Mouse (Mus musculus) C2C12 (cell line): ENCODE data around the gene Mybphl. TPM values are rescaled to one million over a fixed set of nuclear protein-coding genes. Genes with fewer than 3 reads are reported as not detected.

Experiments used
- H3K27me3 ChIP-seq: one replicate; pipeline ENCODE4 v1.6.1; 2011; ENCODE audit not compliant: control insufficient read depth, insufficient read depth, insufficient read length
- H3K36me3 ChIP-seq: one replicate; pipeline ENCODE4 v1.6.1; 2011; ENCODE audit not compliant: control insufficient read depth, insufficient read depth
- H3K4me3 ChIP-seq: one replicate; pipeline ENCODE4 v1.5.1; 2011; ENCODE audit warnings: mild to moderate bottlenecking, control low read depth; ENCODE audit not compliant: poor library complexity, insufficient read depth, severe bottlenecking
- H3K79me2 ChIP-seq: one replicate; pipeline ENCODE4 v1.6.1; 2011; ENCODE audit not compliant: control insufficient read depth, insufficient read depth
- H3K79me3 ChIP-seq: one replicate; pipeline ENCODE4 v1.6.1; 2011; ENCODE audit warnings: low read depth, control low read depth
- H3ac ChIP-seq: one replicate; pipeline ENCODE3; 2011; ENCODE audit warnings: low read depth; ENCODE audit not compliant: control insufficient read depth, insufficient read length
- CEBPB ChIP-seq: IDR thresholded peaks from one replicate; pipeline ENCODE4 v1.6.1; 2011; ENCODE audit warnings: low read depth, mild to moderate bottlenecking, control low read depth, moderate library complexity
- CTCF ChIP-seq: IDR thresholded peaks from one replicate; pipeline ENCODE4 v1.5.1; 2011; ENCODE audit not compliant: control insufficient read depth, insufficient read depth, insufficient read length
- FOSL1 ChIP-seq: IDR thresholded peaks from one replicate; pipeline ENCODE4 v1.8.0; 2011; ENCODE audit warnings: mild to moderate bottlenecking, low read length; ENCODE audit not compliant: poor library complexity, insufficient read depth, severe bottlenecking
- MAX ChIP-seq: IDR thresholded peaks from one replicate; pipeline ENCODE4 v1.6.1; 2011; ENCODE audit warnings: mild to moderate bottlenecking, control low read depth
- MYOD1 ChIP-seq: IDR thresholded peaks from one replicate; pipeline ENCODE4 v1.6.1; 2011; ENCODE audit warnings: low read depth; ENCODE audit not compliant: control insufficient read depth, insufficient read length
- MYOG ChIP-seq: IDR thresholded peaks from one replicate; pipeline ENCODE4 v1.6.1; 2011; ENCODE audit not compliant: control insufficient read depth, insufficient read length; ENCODE audit errors: extremely low read depth
- USF1 ChIP-seq: IDR thresholded peaks from one replicate; pipeline ENCODE4 v1.6.1; 2011; ENCODE audit warnings: low read depth, mild to moderate bottlenecking, control low read depth, moderate library complexity
- polyA plus RNA-seq: library from polyadenylated mRNA; unstranded; fragments of >200 nt; fragmentation: generic; extraction: Trizol; gene quantifications from one replicate; pipeline ENCODE4 v1.2.1, GENCODE M21; 2012; ENCODE audit warnings: missing spikeins

Gene Mybphl
- polyA plus RNA-seq, 1 experiment = not detected

DNA sequence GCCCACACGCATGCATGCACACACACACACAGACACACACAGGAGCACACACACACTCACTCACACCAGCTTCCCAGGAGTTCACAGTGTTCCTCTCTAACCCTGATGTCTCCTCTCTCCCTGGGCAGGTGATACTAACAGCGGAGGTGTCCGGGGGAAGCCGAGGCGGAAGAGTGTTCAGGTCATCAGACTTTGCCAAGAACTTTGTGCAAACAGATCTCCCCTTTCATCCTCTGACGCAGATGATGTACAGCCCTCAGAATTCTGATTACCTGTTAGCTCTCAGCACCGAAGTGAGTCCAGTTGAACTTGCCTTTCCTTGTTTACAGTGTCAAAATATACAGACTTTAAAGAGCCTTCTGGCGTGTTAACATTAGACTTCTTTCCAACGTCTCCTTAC, 39.2 kb upstream of the Mybphl start:
- no peaks in the 10 kb centered on the region for H3K36me3 ChIP-seq
- no peak overlapping the region for H3K4me3 ChIP-seq
- no peaks in the 10 kb centered on the region for H3K79me2 ChIP-seq
- H3ac ChIP-seq = no peak overlapping the region
- peaks cover 7% of the 10 kb centered on the region for H3K27me3 ChIP-seq
- TF ChIP-seq FOSL1 = no peak
- TF ChIP-seq CTCF = no peak
- TF ChIP-seq MYOG = no peak
- TF ChIP-seq CEBPB = no peak
- no peak for TF ChIP-seq MAX
- no peak for TF ChIP-seq USF1
- TF ChIP-seq MYOD1 = no peak
- H3K79me3 ChIP-seq = no peaks in the 10 kb centered on the region

DNA sequence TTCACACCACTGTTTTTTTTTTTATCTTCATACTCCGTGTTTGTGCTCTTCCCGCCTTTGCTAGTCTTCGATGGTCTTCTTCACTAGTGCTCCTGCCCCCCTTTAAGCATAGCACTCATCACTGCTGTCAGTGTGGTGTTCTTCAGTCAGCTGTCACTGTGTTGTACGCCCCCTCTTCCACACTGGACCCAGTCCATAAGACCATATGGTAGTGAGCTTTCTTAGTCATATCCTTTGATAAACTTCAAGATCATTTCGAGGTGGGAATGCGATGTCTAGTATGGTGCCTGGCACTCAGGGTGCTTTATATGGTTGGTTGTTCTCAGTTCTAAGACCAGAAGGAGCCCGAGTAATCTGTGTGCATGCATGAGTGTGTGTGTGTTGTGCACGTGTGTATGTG, 37.4 kb upstream of the Mybphl start:
- H3K4me3 ChIP-seq = no peak overlapping the region
- no peak overlapping the region for H3ac ChIP-seq
- H3K27me3 ChIP-seq = peaks cover 16% of the 10 kb centered on the region
- no peaks in the 10 kb centered on the region for H3K79me3 ChIP-seq
- no peaks in the 10 kb centered on the region for H3K79me2 ChIP-seq
- TF ChIP-seq CEBPB (no peak), USF1 (no peak), CTCF (no peak), FOSL1 (no peak), MAX (no peak), MYOD1 (no peak), MYOG (no peak)
- no peaks in the 10 kb centered on the region for H3K36me3 ChIP-seq

- Histone ChIP-seq H3K36me3 (no peaks in the 10 kb centered on the region), H3K79me2 (no peaks in the 10 kb centered on the region), H3K79me3 (no peaks in the 10 kb centered on the region), H3K4me3 (no peak overlapping the region), H3ac (no peak overlapping the region), H3K27me3 (peaks cover 17% of the 10 kb centered on the region)
- TF ChIP-seq MAX (no peak), CTCF (no peak), MYOG (no peak), CEBPB (no peak), FOSL1 (no peak), USF1 (no peak), MYOD1 (no peak)
Observed at GRCm38 (mm10) chr3:108327916-108328315, 36.8 kb upstream of the Mybphl start.

- TF ChIP-seq MYOG (no peak), CEBPB (no peak), USF1 (no peak), MYOD1 (no peak), MAX (no peak), CTCF (no peak), FOSL1 (no peak)
- H3K79me3 ChIP-seq = no peaks in the 10 kb centered on the region
- H3K27me3 ChIP-seq = peaks cover 17% of the 10 kb centered on the region
- no peak overlapping the region for H3ac ChIP-seq
- H3K36me3 ChIP-seq = no peaks in the 10 kb centered on the region
- no peaks in the 10 kb centered on the region for H3K79me2 ChIP-seq
- no peak overlapping the region for H3K4me3 ChIP-seq
Observed at GRCm38 (mm10) chr3:108328441-108328841, 36.3 kb upstream of the Mybphl start.

- Histone ChIP-seq H3K27me3 (peaks cover 21% of the 10 kb centered on the region), H3ac (no peak overlapping the region), H3K36me3 (no peaks in the 10 kb centered on the region), H3K79me2 (no peaks in the 10 kb centered on the region), H3K4me3 (no peak overlapping the region), H3K79me3 (no peaks in the 10 kb centered on the region)
- TF ChIP-seq CTCF (no peak), MAX (no peak), FOSL1 (no peak)
Observed at GRCm38 (mm10) chr3:108330812-108331211, 33.9 kb upstream of the Mybphl start.

DNA sequence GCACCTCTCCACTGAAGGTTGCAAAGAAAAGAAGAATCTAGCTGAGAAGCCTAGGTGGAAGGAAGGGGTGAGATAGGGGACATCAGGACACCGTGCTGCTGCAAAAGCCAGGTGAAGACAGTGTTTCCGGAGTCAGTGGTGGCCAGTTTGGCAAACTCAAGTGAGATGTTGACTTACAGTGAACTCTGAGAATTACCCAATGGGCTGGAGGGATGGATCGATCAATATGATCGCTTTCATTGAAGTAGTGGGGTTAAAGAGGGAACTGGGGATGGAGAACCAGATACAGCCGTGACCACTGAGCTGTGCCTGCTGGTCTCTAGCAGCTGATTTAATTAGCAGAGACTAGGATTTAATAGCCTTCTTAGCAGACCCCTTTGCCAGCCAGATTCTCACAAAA, 27.8 kb upstream of the Mybphl start:
- Histone ChIP-seq H3K4me3 (no peak overlapping the region), H3K79me2 (no peaks in the 10 kb centered on the region), H3ac (no peak overlapping the region), H3K79me3 (no peaks in the 10 kb centered on the region), H3K36me3 (no peaks in the 10 kb centered on the region), H3K27me3 (peaks cover 45% of the 10 kb centered on the region)
- TF ChIP-seq MYOD1 (no peak), USF1 (no peak), MYOG (no peak), MAX (no peak)
